Mouse (Mus musculus) MEL (cell line): ENCODE data around the gene Tdp1. TPM values are rescaled to one million over a fixed set of nuclear protein-coding genes. Genes with fewer than 3 reads are reported as not detected.

ENCODE experiments used
- DNase-seq: peaks from one replicate; pipeline ENCODE4 v3.0.0; 2011; ENCODE audit warnings: low read depth, low spot score
- H3K27ac ChIP-seq: 2 replicates; pipeline ENCODE4 v1.5.1; 2012; ENCODE audit warnings: low read depth, mild to moderate bottlenecking, control low read depth, low read length, moderate library complexity; ENCODE audit not compliant: control insufficient read depth
- H3K27me3 ChIP-seq, 2 experiments: fragments of 150-350 bp in 1 of 2; sonication (generic) in 1 of 2; 2 replicates each; pipeline ENCODE4 v1.6.1; 2012; ENCODE audit warnings: low read length in 2 of 2, mild to moderate bottlenecking in 2 of 2, improper control_type of control experiment in 1 of 2, moderate library complexity in 1 of 2; ENCODE audit not compliant: insufficient read depth in 2 of 2, control insufficient read depth in 1 of 2
- H3K36me3 ChIP-seq, 2 experiments: 2 replicates each; pipeline ENCODE4 v1.6.1; 2012 to 2014; ENCODE audit warnings: low read length in 2 of 2, improper control_type of control experiment in 1 of 2, inconsistent platforms in 1 of 2, mild to moderate bottlenecking in 1 of 2; ENCODE audit not compliant: insufficient read depth in 2 of 2, control insufficient read depth in 1 of 2
- H3K4me1 ChIP-seq, 2 experiments: fragments of 150-350 bp in 1 of 2; sonication (generic) in 1 of 2; 2 replicates each; pipeline ENCODE4 v1.6.1; 2012; ENCODE audit warnings: low read length in 2 of 2, improper control_type of control experiment in 1 of 2, mild to moderate bottlenecking in 1 of 2; ENCODE audit not compliant: insufficient read depth in 2 of 2, control insufficient read depth in 1 of 2
- H3K4me3 ChIP-seq, 2 experiments: fragments of 150-350 bp in 1 of 2; sonication (generic) in 1 of 2; 2 replicates each; pipeline ENCODE4 v1.5.1; 2012; ENCODE audit warnings: low read depth in 2 of 2, low read length in 2 of 2, mild to moderate bottlenecking in 2 of 2, moderate library complexity in 2 of 2, control low read depth in 1 of 2, improper control_type of control experiment in 1 of 2; ENCODE audit not compliant: control insufficient read depth in 1 of 2, insufficient read depth in 1 of 2
- H3K79me2 ChIP-seq: 2 replicates; pipeline ENCODE4 v1.6.1; 2012; ENCODE audit warnings: mild to moderate bottlenecking, low read length, moderate library complexity; ENCODE audit not compliant: control insufficient read depth, poor library complexity, insufficient read depth
- H3K9ac ChIP-seq: 2 replicates; pipeline ENCODE4 v1.6.1; 2012; ENCODE audit warnings: low read depth, mild to moderate bottlenecking, control low read depth, low read length, moderate library complexity; ENCODE audit not compliant: control insufficient read depth, poor library complexity, severe bottlenecking
- H3K9me3 ChIP-seq: fragments of 150-350 bp; sonication (generic); replicated peaks from 2 replicates; pipeline ENCODE4 v1.6.1; 2012; ENCODE audit warnings: mild to moderate bottlenecking, low read length, improper control_type of control experiment, moderate library complexity; ENCODE audit not compliant: insufficient read depth
- BHLHE40 ChIP-seq: IDR thresholded peaks from 2 replicates; pipeline ENCODE4 v1.6.1; 2012; ENCODE audit warnings: low read depth, mild to moderate bottlenecking, inconsistent platforms, low read length, improper control_type of control experiment, borderline replicate concordance
- CHD1 ChIP-seq: IDR thresholded peaks from 2 replicates; pipeline ENCODE4 v1.6.1; 2012; ENCODE audit warnings: low read depth, mild to moderate bottlenecking, inconsistent platforms, low read length, improper control_type of control experiment
- CHD2 ChIP-seq: IDR thresholded peaks from 2 replicates; pipeline ENCODE4 v1.6.1; 2011; ENCODE audit warnings: low read length, improper control_type of control experiment
- CTCF ChIP-seq, 3 experiments: IDR thresholded peaks in 2 of 3; conservative IDR thresholded peaks in 1 of 3; 2 replicates each; pipeline ENCODE4 v1.5.1; 2011 to 2012; ENCODE audit warnings: low read length in 3 of 3, low read depth in 2 of 3, mild to moderate bottlenecking in 2 of 3, improper control_type of control experiment in 1 of 3, inconsistent platforms in 1 of 3, mixed read lengths in 1 of 3, moderate library complexity in 1 of 3; ENCODE audit not compliant: control insufficient read depth in 1 of 3, insufficient read depth in 1 of 3, poor library complexity in 1 of 3, severe bottlenecking in 1 of 3
- ELF1 ChIP-seq: IDR thresholded peaks from 2 replicates; pipeline ENCODE4 v1.6.1; 2014; ENCODE audit warnings: low read depth, mild to moderate bottlenecking, inconsistent platforms, low read length, improper control_type of control experiment, moderate library complexity
- GATA1 ChIP-seq: IDR thresholded peaks from 2 replicates; pipeline ENCODE4 v1.6.1; 2011; ENCODE audit warnings: low read depth, low read length, improper control_type of control experiment
- HCFC1 ChIP-seq: IDR thresholded peaks from 2 replicates; pipeline ENCODE4 v1.6.1; 2012; ENCODE audit warnings: low read depth, mild to moderate bottlenecking, inconsistent platforms, low read length, improper control_type of control experiment, moderate library complexity
- JUND ChIP-seq: IDR thresholded peaks from 2 replicates; pipeline ENCODE4 v1.6.1; 2011; ENCODE audit warnings: low read depth, mild to moderate bottlenecking, improper control_type of control experiment, low read length
- KAT2A ChIP-seq: conservative IDR thresholded peaks from 2 replicates; pipeline ENCODE4 v1.6.1; 2012; ENCODE audit warnings: low read depth, low read length, improper control_type of control experiment, inconsistent platforms
- MAX ChIP-seq: IDR thresholded peaks from 2 replicates; pipeline ENCODE4 v1.6.1; 2011; ENCODE audit warnings: low read length, improper control_type of control experiment
- MYC ChIP-seq: IDR thresholded peaks from 2 replicates; pipeline ENCODE4 v1.6.1; 2011; ENCODE audit warnings: low read depth, mild to moderate bottlenecking, low read length, improper control_type of control experiment, moderate library complexity
- POLR2A ChIP-seq, 2 experiments: IDR thresholded peaks; 2 replicates each; pipeline ENCODE4 v1.6.1; 2011 to 2012; ENCODE audit warnings: low read length in 2 of 2, mild to moderate bottlenecking in 2 of 2, control low read depth in 1 of 2, improper control_type of control experiment in 1 of 2, low read depth in 1 of 2, moderate library complexity in 1 of 2; ENCODE audit not compliant: control insufficient read depth in 1 of 2, insufficient read depth in 1 of 2, poor library complexity in 1 of 2
- POLR2AphosphoS2 ChIP-seq: IDR thresholded peaks from 2 replicates; pipeline ENCODE4 v1.6.1; 2011; ENCODE audit warnings: low read length, improper control_type of control experiment
- POLR2AphosphoS5 ChIP-seq: IDR thresholded peaks from 2 replicates; pipeline ENCODE4 v1.6.1; 2012; ENCODE audit warnings: low read depth, borderline replicate concordance, mild to moderate bottlenecking, inconsistent platforms, low read length, moderate library complexity, mixed read lengths
- SIN3A ChIP-seq: IDR thresholded peaks from 2 replicates; pipeline ENCODE4 v1.6.1; 2012; ENCODE audit warnings: low read length, improper control_type of control experiment, inconsistent platforms
- TCF12 ChIP-seq: IDR thresholded peaks from 2 replicates; pipeline ENCODE4 v1.6.1; 2014; ENCODE audit warnings: low read depth, mild to moderate bottlenecking, inconsistent platforms, low read length, improper control_type of control experiment, moderate library complexity
- UBTF ChIP-seq: IDR thresholded peaks from 2 replicates; pipeline ENCODE4 v1.6.1; 2012; ENCODE audit warnings: low read depth, mild to moderate bottlenecking, inconsistent platforms, low read length, improper control_type of control experiment, moderate library complexity, borderline replicate concordance; ENCODE audit not compliant: insufficient read depth
- USF1 ChIP-seq: IDR thresholded peaks from 2 replicates; pipeline ENCODE4 v1.6.1; 2014; ENCODE audit warnings: low read depth, mild to moderate bottlenecking, inconsistent platforms, low read length, improper control_type of control experiment, moderate library complexity
- USF2 ChIP-seq, 2 experiments: IDR thresholded peaks; 2 replicates each; pipeline ENCODE4 v1.6.1; 2011 to 2012; ENCODE audit warnings: improper control_type of control experiment in 2 of 2, low read length in 2 of 2, borderline replicate concordance in 1 of 2, inconsistent platforms in 1 of 2, low read depth in 1 of 2, mild to moderate bottlenecking in 1 of 2; ENCODE audit not compliant: insufficient read depth in 1 of 2
- ZC3H11A ChIP-seq: IDR thresholded peaks from 2 replicates; pipeline ENCODE4 v1.6.1; 2012; ENCODE audit warnings: low read depth, mild to moderate bottlenecking, inconsistent platforms, low read length, improper control_type of control experiment
- ZKSCAN1 ChIP-seq: IDR thresholded peaks from 2 replicates; pipeline ENCODE4 v1.6.1; 2012; ENCODE audit warnings: low read depth, mild to moderate bottlenecking, inconsistent platforms, low read length, improper control_type of control experiment, moderate library complexity
- ZNF384 ChIP-seq: IDR thresholded peaks from 2 replicates; pipeline ENCODE4 v1.6.1; 2012; ENCODE audit warnings: low read depth, mild to moderate bottlenecking, inconsistent platforms, low read length, improper control_type of control experiment
- polyA plus RNA-seq, 2 experiments: library from polyadenylated mRNA; stranded (reverse) in 1 of 2; unstranded in 1 of 2; fragments of >175 nt in 1 of 2; fragments of >200 nt in 1 of 2; gene quantifications; 2 replicates each; pipeline versions ENCODE4 v1.2.1 to v1.2.4; 2012; ENCODE audit warnings: low replicate concordance in 2 of 2, low read depth in 1 of 2; ENCODE audit not compliant: insufficient read length in 2 of 2, insufficient read depth in 1 of 2, missing spikeins in 1 of 2
- total RNA-seq: library from RNA; depleted of rRNA; stranded (reverse); fragments of 300-350 nt; gene quantifications from 2 replicates; pipeline ENCODE4 v1.2.3, GENCODE M21; 2012

Gene Tdp1
- total and polyA plus RNA-seq, 3 experiments: 33.2 to 142 (median 94.3) TPM

DNA sequence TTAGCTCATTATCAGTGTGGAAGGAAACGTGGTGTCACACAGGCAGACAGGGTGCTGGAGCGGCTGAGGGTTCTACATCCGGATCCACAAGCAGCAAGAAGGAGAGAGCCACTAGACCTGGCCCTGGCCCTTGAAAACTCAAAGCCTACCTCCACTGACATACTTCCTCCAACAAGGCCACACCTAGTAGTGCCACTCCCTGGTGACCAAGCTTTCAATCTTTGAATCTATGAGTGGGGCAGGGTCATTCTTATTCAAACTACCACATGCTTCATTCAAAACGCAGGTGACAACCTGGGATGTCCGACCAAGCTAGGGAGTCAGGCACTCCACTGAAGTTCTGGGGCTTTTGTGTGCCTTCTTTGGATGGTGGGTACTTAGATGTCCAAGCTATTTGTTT, 115.4 kb downstream of the Tdp1 start:
- H3K36me3 ChIP-seq: no peaks in the 10 kb centered on the region
- no peaks in the 10 kb centered on the region for H3K9me3 ChIP-seq
- H3K4me3 ChIP-seq: no peak overlapping the region
- TF ChIP-seq MAX (no peak), ZNF384 (no peak), HCFC1 (no peak), ZC3H11A (no peak)
- no peak overlapping the region for H3K9ac ChIP-seq
- H3K79me2 ChIP-seq: no peaks in the 10 kb centered on the region
- H3K27ac ChIP-seq: no peak overlapping the region
- H3K27me3 ChIP-seq: no peaks in the 10 kb centered on the region
- no peaks in the 10 kb centered on the region for H3K4me1 ChIP-seq
- DNase-seq: no peak

DNA sequence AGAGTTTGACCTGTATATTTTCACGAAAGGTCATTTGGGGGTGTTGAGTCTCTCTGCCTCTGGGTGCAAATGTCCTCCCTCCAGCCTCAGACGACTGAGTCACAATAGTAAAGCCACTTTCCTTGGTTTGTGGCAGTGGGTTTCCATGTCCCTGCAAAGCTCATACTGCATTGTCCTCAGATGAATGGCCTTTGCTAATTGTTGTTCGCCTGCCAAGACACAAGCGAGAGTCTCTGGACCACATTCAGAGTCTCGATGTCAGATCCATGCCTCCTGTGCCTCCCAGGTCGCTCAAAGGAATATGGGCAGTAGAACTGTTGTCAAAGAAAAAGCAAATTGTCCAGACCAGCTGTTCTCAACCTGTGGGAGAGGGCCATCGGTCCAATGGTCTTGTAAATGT, 116.1 kb downstream of the Tdp1 start:
- Histone ChIP-seq H3K9me3 (no peaks in the 10 kb centered on the region), H3K36me3 (no peaks in the 10 kb centered on the region), H3K4me1 (no peaks in the 10 kb centered on the region), H3K27me3 (no peaks in the 10 kb centered on the region), H3K79me2 (no peaks in the 10 kb centered on the region), H3K27ac (no peak overlapping the region), H3K9ac (no peak overlapping the region), H3K4me3 (no peak overlapping the region)
- no peak for DNase-seq
- TF ChIP-seq BHLHE40 (no peak), MAX (no peak), MYC (no peak), CTCF (IDR thresholded peaks at IDR 0.05 in 2 of 3, conservative IDR thresholded peaks at IDR 0.05 in 1 of 3; ENCODE audit: control insufficient read depth in 1 of 3, insufficient read depth in 1 of 3, low read depth in 2 of 3, low read length in 3 of 3, poor library complexity in 1 of 3, severe bottlenecking in 1 of 3) (no peak), ELF1 (no peak), JUND (no peak), POLR2A (IDR thresholded peaks at IDR 0.05; ENCODE audit: control insufficient read depth in 1 of 2, insufficient read depth in 1 of 2, low read depth in 1 of 2, low read length in 2 of 2, poor library complexity in 1 of 2) (no peak), KAT2A (no peak), USF1 (no peak), SIN3A (no peak), ZC3H11A (no peak), UBTF (no peak), ZKSCAN1 (no peak), POLR2AphosphoS2 (no peak), POLR2AphosphoS5 (no peak), USF2 (IDR thresholded peaks at IDR 0.05; ENCODE audit: borderline replicate concordance in 1 of 2, insufficient read depth in 1 of 2, low read depth in 1 of 2, low read length in 2 of 2) (no peak), GATA1 (no peak), CHD1 (no peak), TCF12 (no peak), CHD2 (no peak)
